14 mouse cellular contexts compared by ENCODE assay signal in genomic region chr5:57755791-57756190, GRCm38 (mm10). TPM values are rescaled to one million over a fixed set of nuclear protein-coding genes. Genes with fewer than 3 reads are reported as not detected.
DNase-seq lines count a peak whose midpoint lies in the region; ATAC-seq lines count a peak whose summit lies in the region.
"Had no signal": no experiment of that assay in that cellular context is flagged by ENCODE, and none has a peak within 500 bp of the region (broad histone marks: within the 10 kb centered on the region; RNA-seq: fewer than 3 reads in every experiment).

No protein-coding gene starts in this region.

- DNase-seq in gastrocnemius, postnatal 14 days: peak; percentile 5
- no peak for DNase-seq in gastrocnemius, postnatal 10 days
- peak; percentile 77 for DNase-seq in midbrain, embryonic 11.5 days (ENCODE audit: low spot score, missing footprints)
- no peak for DNase-seq in midbrain, embryonic 14.5 days
- DNase-seq in heart, adult 9 months (ENCODE audit: low spot score in 2 of 2): peak; percentile 54 to 57
- peak; percentile 10 for DNase-seq in retina, embryonic 14.5 days (ENCODE audit: low spot score)
- no peak for DNase-seq in spleen, postnatal 14 days (ENCODE audit: low spot score in 2 of 2)
- DNase-seq: cerebellum, adult 18-20 months; lung, postnatal 14 days; thymus, postnatal 14 days had no signal

- H3K27ac ChIP-seq in midbrain, embryonic 11.5 days (ENCODE audit: low read depth, low read length): no peak overlapping the region
- no peak overlapping the region for H3K27ac ChIP-seq in midbrain, embryonic 14.5 days (replicated peaks; ENCODE audit: low read depth, low read length)
- H3K27ac ChIP-seq: embryonic facial prominence, embryonic 12.5 days; layer of hippocampus, adult 2 months; limb, embryonic 13.5 days had no signal

- H3K27me3 ChIP-seq in midbrain, embryonic 11.5 days (ENCODE audit: control insufficient read depth, insufficient read depth, low read length): no peaks in the 10 kb centered on the region
- no peaks in the 10 kb centered on the region for H3K27me3 ChIP-seq in midbrain, embryonic 14.5 days (ENCODE audit: control insufficient read depth, insufficient read depth, low read length)
- H3K27me3 ChIP-seq: embryonic facial prominence, embryonic 12.5 days; limb, embryonic 13.5 days had no signal

- intact Hi-C loops in gastrocnemius, postnatal 14 days (cut with DNase I; ENCODE audit: low total_unique reads): no loop called here

- 26% methylated on average over 1 of the region's 1 CpGs for WGBS in midbrain, embryonic 11.5 days
- WGBS in midbrain, embryonic 14.5 days: 18% methylated on average over 1 of the region's 1 CpGs

- no peak for ATAC-seq in midbrain, embryonic 11.5 days (ENCODE audit: low FRiP score)
- ATAC-seq in midbrain, embryonic 14.5 days (ENCODE audit: low FRiP score, low TSS enrichment): no peak
- no peak for ATAC-seq in megakaryocyte, adult 5-6 weeks (ENCODE audit: poor library complexity, severe bottlenecking)

- no peak overlapping the region for H3K4me3 ChIP-seq in midbrain, embryonic 11.5 days (ENCODE audit: low read depth, low read length)
- no peak overlapping the region for H3K4me3 ChIP-seq in midbrain, embryonic 14.5 days (replicated peaks; ENCODE audit: low read depth, low read length)
- H3K4me3 ChIP-seq: embryonic facial prominence, embryonic 12.5 days; layer of hippocampus, adult 2 months; limb, embryonic 13.5 days had no signal

- H3K9me3 ChIP-seq in midbrain, embryonic 11.5 days (ENCODE audit: control insufficient read depth, low read length): no peaks in the 10 kb centered on the region
- H3K9me3 ChIP-seq in midbrain, embryonic 14.5 days (ENCODE audit: control insufficient read depth, low read length): no peaks in the 10 kb centered on the region
- H3K9me3 ChIP-seq: embryonic facial prominence, embryonic 12.5 days; limb, embryonic 13.5 days had no signal

- H3K36me3 ChIP-seq in midbrain, embryonic 11.5 days (ENCODE audit: control insufficient read depth, insufficient read depth, low read length): no peaks in the 10 kb centered on the region
- H3K36me3 ChIP-seq in midbrain, embryonic 14.5 days (ENCODE audit: control insufficient read depth, insufficient read depth, low read length): no peaks in the 10 kb centered on the region
- H3K36me3 ChIP-seq: embryonic facial prominence, embryonic 12.5 days; limb, embryonic 13.5 days had no signal

- no peak overlapping the region for H3K9ac ChIP-seq in midbrain, embryonic 11.5 days (ENCODE audit: low read length)
- H3K9ac ChIP-seq in midbrain, embryonic 14.5 days (replicated peaks; ENCODE audit: low read length): no peak overlapping the region
- H3K9ac ChIP-seq: embryonic facial prominence, embryonic 12.5 days; limb, embryonic 13.5 days had no signal

- H3K4me2 ChIP-seq in midbrain, embryonic 11.5 days: no peak overlapping the region
- H3K4me2 ChIP-seq in midbrain, embryonic 14.5 days (ENCODE audit: low read length): no peak overlapping the region
- H3K4me2 ChIP-seq: embryonic facial prominence, embryonic 12.5 days; limb, embryonic 13.5 days had no signal

- H3K4me1 ChIP-seq in midbrain, embryonic 11.5 days (ENCODE audit: control insufficient read depth, insufficient read depth, low read length): peaks cover 8% of the 10 kb centered on the region
- H3K4me1 ChIP-seq in midbrain, embryonic 14.5 days (ENCODE audit: control insufficient read depth, insufficient read depth, low read length): no peaks in the 10 kb centered on the region

RNA-seq across cellular contexts. Expression of gene Pcdh7, which starts 38.0 kb away (rescaled TPM):
- 1 to 10 TPM; 5.8 to 7.4 TPM for total RNA-seq in gastrocnemius, postnatal 14 days (2021)
- total RNA-seq in gastrocnemius, postnatal 10 days (2021): 10 to 100 TPM in 1 of 2 experiments, 1 to 10 TPM in 1; 9.6 to 16.8 TPM
- polyA plus RNA-seq in midbrain, embryonic 11.5 days (2014; fragmentation: Nextera tagmentation; extraction: Ambion mirVana): 6.2 and 6.8 TPM in 2 replicates
- polyA plus RNA-seq in midbrain, embryonic 14.5 days (2014; fragmentation: Nextera tagmentation; extraction: Ambion mirVana): 23.7 and 24.1 TPM in 2 replicates
- total RNA-seq in megakaryocyte, adult 5-6 weeks (2015): 0.16 and 1.1 TPM in 2 replicates
- 0.26 TPM in 1 of 2 replicates, not detected in the other for total RNA-seq in megakaryocyte, adult 5-6 weeks (2017)

Comparison
In these comparisons a context has a peak if more than half of its experiments do, and no peak if none do; other contexts are left out.
1. DNase-seq: peak in gastrocnemius, postnatal 14 days (single experiment), midbrain, embryonic 11.5 days (single experiment), heart, adult 9 months (2 of 2) and retina, embryonic 14.5 days (single experiment); none in gastrocnemius, postnatal 10 days (single experiment), midbrain, embryonic 14.5 days (single experiment) and spleen, postnatal 14 days (0 of 2).